Mouse (Mus musculus): ENCODE measurements at regions not wholly inside any gene's neighbourhood (a gene's known extent, or its start where the extent isn't known, plus 50 kb on each side); places are given as distances from the start of the nearest gene placed in this dataset.

GRCm38 (mm10) chr15:62462698-62463097, 1382.3 kb downstream of the Gsdmc2 start:
- TF ChIP-seq POLR2A (IDR thresholded peaks at IDR 0.05; ENCODE audit: low read depth, low read length) (no peak), CTCF (IDR thresholded peaks at IDR 0.05; ENCODE audit: extremely low read depth, insufficient read depth, insufficient read length, insufficient replicate concordance) (no peak)

Data from spleen, adult 2 months (tissue).